Mouse (Mus musculus) midbrain, embryonic 14.5 days (tissue): ENCODE measurements at regions not wholly inside any gene's neighbourhood (a gene's known extent, or its start where the extent isn't known, plus 50 kb on each side); places are given as distances from the start of the nearest gene placed in this dataset.

Experiments used
- ATAC-seq: fragments of 200-750 bp; cut with Nextera tagmentation; 2 replicates; pipeline ENCODE4 v1.8.0; 2017; ENCODE audit warnings: moderate number of reproducible peaks, moderate library complexity; ENCODE audit not compliant: low FRiP score, low TSS enrichment
- DNase-seq: peaks from one replicate; pipeline ENCODE4 v3.0.0-alpha.2; 2015
- H3K27ac ChIP-seq: fragments of 300-500 bp; sonication (generic); replicated peaks from 2 replicates; pipeline ENCODE4 v1.5.1; 2014; ENCODE audit warnings: mild to moderate bottlenecking, low read depth, low read length, moderate library complexity
- H3K27me3 ChIP-seq: fragments of 300-500 bp; sonication (generic); 2 replicates; pipeline ENCODE4 v1.6.1; 2014; ENCODE audit warnings: low read length, control low read depth, mixed read lengths; ENCODE audit not compliant: control insufficient read depth, insufficient read depth
- H3K36me3 ChIP-seq: fragments of 300-500 bp; sonication (generic); 2 replicates; pipeline ENCODE4 v1.6.1; 2014; ENCODE audit warnings: low read length, control low read depth; ENCODE audit not compliant: control insufficient read depth, insufficient read depth
- H3K4me1 ChIP-seq: fragments of 300-500 bp; sonication (generic); 2 replicates; pipeline ENCODE4 v1.6.1; 2014; ENCODE audit warnings: mild to moderate bottlenecking, antibody characterized with exemption, low read length, control low read depth; ENCODE audit not compliant: control insufficient read depth, insufficient read depth
- H3K4me2 ChIP-seq: fragments of 300-500 bp; sonication (generic); 2 replicates; pipeline ENCODE4 v1.6.1; 2014; ENCODE audit warnings: mild to moderate bottlenecking, low read length, moderate library complexity
- H3K4me3 ChIP-seq: fragments of 300-500 bp; sonication (generic); replicated peaks from 2 replicates; pipeline ENCODE4 v1.5.1; 2014; ENCODE audit warnings: low read depth, low read length
- H3K9ac ChIP-seq: fragments of 300-500 bp; sonication (generic); replicated peaks from 2 replicates; pipeline ENCODE4 v1.6.1; 2014; ENCODE audit warnings: mild to moderate bottlenecking, low read length, moderate library complexity
- H3K9me3 ChIP-seq: fragments of 300-500 bp; sonication (generic); 2 replicates; pipeline ENCODE4 v1.6.1; 2016; ENCODE audit warnings: low read length, control low read depth, mixed read lengths; ENCODE audit not compliant: control insufficient read depth
- WGBS: fragments of 180-500 bp; shearing (Covaris S2); extraction: QIAGEN DNeasy Blood & Tissue Kit; methylation state at CpG from one replicate; pipeline ENCODE4 v1.1.7; 2014; 5-methylcytosine and 5-hydroxymethylcytosine counted together

DNA sequence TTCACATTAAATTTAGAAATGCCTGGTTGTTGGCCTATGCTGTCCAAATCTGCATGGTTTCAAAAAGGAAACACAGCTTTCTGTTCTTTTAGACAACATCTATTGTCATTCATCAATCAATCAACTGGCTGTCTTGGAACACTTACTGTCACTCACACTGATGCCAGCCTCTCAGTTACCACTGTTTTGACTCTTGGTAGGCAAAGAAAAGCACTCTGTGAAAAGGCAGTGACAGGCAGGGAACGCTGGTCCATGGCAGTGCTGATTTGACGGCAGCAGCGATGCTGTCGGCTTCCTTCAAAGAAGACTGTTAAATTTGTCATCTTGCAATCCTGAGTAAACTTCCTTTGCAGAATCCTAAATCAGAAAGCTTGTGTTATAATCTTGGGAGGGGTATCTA is 68.3 kb upstream of the Trp63 start:
- WGBS = 65% methylated on average over 4 of the region's 4 CpGs
- ATAC-seq (no peak), DNase-seq (no peak)

GRCm38 (mm10) chr16:25615646-25616045 is 67.9 kb upstream of the Trp63 start:
- DNase-seq (no peak), ATAC-seq (no peak)
- H3K4me2 ChIP-seq = no peak overlapping the region
- no peaks in the 10 kb centered on the region for H3K36me3 ChIP-seq
- H3K27ac ChIP-seq = no peak overlapping the region
- no peaks in the 10 kb centered on the region for H3K9me3 ChIP-seq
- no peak overlapping the region for H3K9ac ChIP-seq
- H3K4me1 ChIP-seq = no peaks in the 10 kb centered on the region
- no peaks in the 10 kb centered on the region for H3K27me3 ChIP-seq
- no peak overlapping the region for H3K4me3 ChIP-seq

More for the DNA sequence above, 68.3 kb upstream of the Trp63 start:
- H3K9me3 ChIP-seq = no peaks in the 10 kb centered on the region
- H3K27me3 ChIP-seq = no peaks in the 10 kb centered on the region
- no peaks in the 10 kb centered on the region for H3K36me3 ChIP-seq
- H3K4me1 ChIP-seq = no peaks in the 10 kb centered on the region
- no peak overlapping the region for H3K4me3 ChIP-seq
- H3K9ac ChIP-seq = no peak overlapping the region
- no peak overlapping the region for H3K27ac ChIP-seq
- H3K4me2 ChIP-seq = no peak overlapping the region

DNA sequence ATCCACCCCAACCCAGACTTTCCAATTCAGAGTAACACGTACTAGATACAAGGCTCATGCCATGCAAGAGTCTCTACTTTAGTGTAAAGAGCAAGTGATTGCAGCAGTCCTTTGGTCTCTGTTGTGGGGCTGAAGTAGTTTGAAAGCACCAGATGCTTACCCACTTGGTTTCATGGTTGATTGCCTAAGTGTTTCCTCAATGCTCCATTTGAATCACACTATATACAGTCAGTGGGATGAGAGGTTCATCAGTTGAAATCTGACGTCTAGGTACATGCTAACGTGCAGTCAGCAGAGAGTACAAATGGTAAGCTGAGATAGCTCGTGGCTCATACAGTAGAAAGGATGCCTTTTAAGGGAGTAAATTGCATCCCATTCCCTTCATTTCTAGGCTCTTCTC is 64.7 kb upstream of the Trp63 start:
- Histone ChIP-seq H3K4me3 (no peak overlapping the region), H3K9ac (no peak overlapping the region), H3K4me1 (no peaks in the 10 kb centered on the region), H3K27ac (no peak overlapping the region), H3K9me3 (no peaks in the 10 kb centered on the region), H3K4me2 (no peak overlapping the region), H3K27me3 (no peaks in the 10 kb centered on the region), H3K36me3 (no peaks in the 10 kb centered on the region)
- no peak for DNase-seq
- 78% methylated on average over 4 of the region's 4 CpGs for WGBS
- no peak for ATAC-seq

DNA sequence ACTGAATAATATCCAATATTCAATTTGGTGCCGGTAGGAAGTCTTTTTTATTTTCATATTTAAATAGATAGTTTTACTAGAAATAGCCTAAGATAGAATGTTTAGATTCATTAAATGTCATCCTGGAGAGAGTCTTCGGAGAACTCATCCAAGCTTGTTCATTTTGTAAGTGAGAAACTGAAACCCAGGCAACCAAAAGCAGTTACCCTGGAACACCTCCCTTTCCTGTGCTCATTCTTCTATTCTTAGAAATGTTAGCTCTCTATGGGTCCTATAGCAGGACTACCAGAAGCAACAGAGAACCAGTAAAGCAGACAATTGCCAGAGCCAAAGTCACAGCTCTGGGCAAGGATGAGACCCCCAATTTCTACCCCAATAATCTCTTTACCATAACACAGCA is 60.9 kb upstream of the Trp63 start:
- 90% methylated on average over 2 of the region's 2 CpGs for WGBS
- Histone ChIP-seq H3K4me1 (no peaks in the 10 kb centered on the region), H3K27me3 (no peaks in the 10 kb centered on the region), H3K36me3 (no peaks in the 10 kb centered on the region), H3K4me2 (no peak overlapping the region), H3K4me3 (no peak overlapping the region), H3K9me3 (no peaks in the 10 kb centered on the region), H3K27ac (no peak overlapping the region), H3K9ac (no peak overlapping the region)
- DNase-seq (no peak), ATAC-seq (no peak)

- H3K36me3 ChIP-seq = no peaks in the 10 kb centered on the region
- WGBS = 85% methylated on average over 1 of the region's 1 CpGs
- no peak for ATAC-seq
These were observed 59.5 kb upstream of the Trp63 start for GRCm38 (mm10) chr16:25623986-25624623.

DNA sequence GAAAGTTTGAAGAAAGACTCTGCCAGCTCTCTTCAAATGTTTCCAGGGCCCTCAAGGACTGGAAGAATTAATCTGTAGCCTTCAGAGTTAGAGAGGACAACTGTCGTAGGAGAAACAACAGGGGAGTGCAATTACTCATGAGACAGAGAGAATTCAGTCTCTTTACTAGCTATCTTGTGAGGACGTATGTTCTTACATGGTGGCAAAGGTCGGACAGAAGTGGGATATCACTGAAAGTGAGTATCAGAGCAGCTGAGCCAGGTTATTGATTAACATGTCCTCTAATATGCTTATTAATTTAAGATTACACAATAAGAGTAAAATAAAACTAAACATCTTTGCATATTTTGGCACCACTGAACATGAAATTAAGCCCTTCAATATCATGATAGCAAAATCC is 53.8 kb upstream of the Trp63 start:
- DNase-seq = no peak
- Histone ChIP-seq H3K4me1 (no peaks in the 10 kb centered on the region), H3K4me2 (no peak overlapping the region), H3K27me3 (no peaks in the 10 kb centered on the region), H3K9ac (no peak overlapping the region), H3K9me3 (no peaks in the 10 kb centered on the region), H3K36me3 (no peaks in the 10 kb centered on the region), H3K4me3 (no peak overlapping the region), H3K27ac (no peak overlapping the region)
- ATAC-seq = no peak
- WGBS = 75% methylated on average over 3 of the region's 3 CpGs

More at GRCm38 (mm10) chr16:25623986-25624623, 59.5 kb upstream of the Trp63 start:
- Histone ChIP-seq H3K4me3 (no peak overlapping the region), H3K9ac (no peak overlapping the region), H3K27ac (no peak overlapping the region), H3K27me3 (no peaks in the 10 kb centered on the region), H3K4me2 (no peak overlapping the region), H3K4me1 (no peaks in the 10 kb centered on the region), H3K9me3 (no peaks in the 10 kb centered on the region)
- DNase-seq = no peak

- ATAC-seq = peak; percentile 67; the same call in 1 of the 2 replicates
- Histone ChIP-seq H3K36me3 (no peaks in the 10 kb centered on the region), H3K4me3 (no peak overlapping the region), H3K4me1 (no peaks in the 10 kb centered on the region), H3K27me3 (no peaks in the 10 kb centered on the region), H3K4me2 (no peak overlapping the region), H3K27ac (no peak overlapping the region), H3K9ac (no peak overlapping the region), H3K9me3 (no peaks in the 10 kb centered on the region)
- DNase-seq = peak; percentile 31
- 69% methylated on average over 6 of the region's 6 CpGs for WGBS
These were observed 52.3 kb upstream of the Trp63 start for GRCm38 (mm10) chr16:25631139-25631716.
